Mouse (Mus musculus): ENCODE results near the gene Nt5c1a. TPM values are rescaled to one million over a fixed set of nuclear protein-coding genes. Genes with fewer than 3 reads are reported as not detected.

The Nt5c1a gene
- polyA plus RNA-seq (2014; fragmentation: Illumina TruSeq; extraction: RNeasy Lipid Tissue Mini Kit (QIAGEN cat#74804)): not detected

GRCm38 (mm10) chr4:123201186-123202093 lies at the start of gene Nt5c1a:
Nt5c1a (plus strand) TSS chr4:123201504.

GRCm38 (mm10) chr4:123182328-123183238 lies 18.7 kb upstream of the Nt5c1a start, which contains the start of gene Hpcal4:
Hpcal4 (plus strand) TSS chr4:123183227.

GRCm38 (mm10) chr4:123233492-123234084 lies 32.3 kb downstream of the Nt5c1a start, which contains the start of gene Heyl:
Heyl (plus strand) TSS chr4:123233556.

GRCm38 (mm10) chr4:123261721-123262401 lies 60.6 kb downstream of the Nt5c1a start, which contains the start of gene Pabpc4:
Pabpc4 (plus strand) TSS chr4:123262351.

Other genes with a start within 250 kb of the Nt5c1a start
- gene Mfsd2a, start 240.3 kb upstream of the Nt5c1a start, polyA plus RNA-seq (2014; fragmentation: Illumina TruSeq; extraction: RNeasy Lipid Tissue Mini Kit (QIAGEN cat#74804)): 1.2 TPM
- gene Mycl, start 205.9 kb upstream of the Nt5c1a start, polyA plus RNA-seq (2014; fragmentation: Illumina TruSeq; extraction: RNeasy Lipid Tissue Mini Kit (QIAGEN cat#74804)): 23.0 TPM
- 19.4 TPM for gene Trit1, start 184.9 kb upstream of the Nt5c1a start, polyA plus RNA-seq (2014; fragmentation: Illumina TruSeq; extraction: RNeasy Lipid Tissue Mini Kit (QIAGEN cat#74804))
- not detected for gene Bmp8b, start 96.3 kb upstream of the Nt5c1a start, polyA plus RNA-seq (2014; fragmentation: Illumina TruSeq; extraction: RNeasy Lipid Tissue Mini Kit (QIAGEN cat#74804))
- gene Oxct2b, start 85.2 kb upstream of the Nt5c1a start, polyA plus RNA-seq (2014; fragmentation: Illumina TruSeq; extraction: RNeasy Lipid Tissue Mini Kit (QIAGEN cat#74804)): not detected
- gene Ppie, start 61.6 kb upstream of the Nt5c1a start, polyA plus RNA-seq (2014; fragmentation: Illumina TruSeq; extraction: RNeasy Lipid Tissue Mini Kit (QIAGEN cat#74804)): 23.9 TPM
- not detected for gene Hpcal4, start 18.3 kb upstream of the Nt5c1a start, polyA plus RNA-seq (2014; fragmentation: Illumina TruSeq; extraction: RNeasy Lipid Tissue Mini Kit (QIAGEN cat#74804))
- 12.0 TPM for gene Heyl, start 32.1 kb downstream of the Nt5c1a start, polyA plus RNA-seq (2014; fragmentation: Illumina TruSeq; extraction: RNeasy Lipid Tissue Mini Kit (QIAGEN cat#74804))
- 46.2 TPM for gene Pabpc4, start 60.8 kb downstream of the Nt5c1a start, polyA plus RNA-seq (2014; fragmentation: Illumina TruSeq; extraction: RNeasy Lipid Tissue Mini Kit (QIAGEN cat#74804))
- not detected for gene Oxct2a, start 122.1 kb downstream of the Nt5c1a start, polyA plus RNA-seq (2014; fragmentation: Illumina TruSeq; extraction: RNeasy Lipid Tissue Mini Kit (QIAGEN cat#74804))
- not detected for gene Bmp8a, start 141.7 kb downstream of the Nt5c1a start, polyA plus RNA-seq (2014; fragmentation: Illumina TruSeq; extraction: RNeasy Lipid Tissue Mini Kit (QIAGEN cat#74804))

Measured in ovary, adult 10 weeks (tissue).